Mouse (Mus musculus) CH12F3 (cell line): ENCODE measurements around the gene Atad1.

Experiments used
- in situ Hi-C: fragments of 300-500 bp; cut with MboI; formaldehyde crosslinking; loops from 2 replicates; pipeline ENCODE4 v1.14.3; 2020; ENCODE audit warnings: low sequenced_read_pairs

Atad1 gene

GRCm38 (mm10) chr19:32628572-32629132 lies 110.9 kb downstream of the Atad1 start:
- in situ Hi-C loops: no loop called here

- in situ Hi-C loops: no loop called here
Measured at GRCm38 (mm10) chr19:32627631-32628030, 112.0 kb downstream of the Atad1 start.

GRCm38 (mm10) chr19:32626768-32627331 lies 112.7 kb downstream of the Atad1 start:
- in situ Hi-C loops: no loop called here

GRCm38 (mm10) chr19:32622142-32622541 lies 117.4 kb downstream of the Atad1 start:
- in situ Hi-C loops: no loop called here
